Mouse (Mus musculus) lung, embryonic 16.5 days (tissue): ENCODE measurements around the gene Grcc10. TPM values are rescaled to one million over a fixed set of nuclear protein-coding genes. Genes with fewer than 3 reads are reported as not detected.
A peak's percentile ranks its signal among the peaks of the same experiment; 100 is the strongest.

Experiments
- ATAC-seq: fragments of 200-750 bp; cut with Nextera tagmentation; 2 replicates; pipeline ENCODE4 v1.8.0; 2017; ENCODE audit warnings: low read depth, mild to moderate bottlenecking, moderate library complexity
- H3K27ac ChIP-seq: fragments of 300-500 bp; sonication (generic); 2 replicates; pipeline ENCODE4 v1.5.1; 2014; ENCODE audit warnings: mild to moderate bottlenecking, control low read depth, low read length
- H3K27me3 ChIP-seq: fragments of 300-500 bp; sonication (generic); 2 replicates; pipeline ENCODE4 v1.6.1; 2014; ENCODE audit warnings: low read depth, low read length, mixed read lengths; ENCODE audit not compliant: control insufficient read depth, insufficient read depth
- H3K36me3 ChIP-seq: fragments of 300-500 bp; sonication (generic); 2 replicates; pipeline ENCODE4 v1.6.1; 2014; ENCODE audit warnings: low read length; ENCODE audit not compliant: control insufficient read depth, insufficient read depth
- H3K4me1 ChIP-seq: fragments of 300-500 bp; sonication (generic); replicated peaks from 2 replicates; pipeline ENCODE4 v1.6.1; 2014; ENCODE audit warnings: low read length, mixed read lengths; ENCODE audit not compliant: control insufficient read depth, insufficient read depth
- H3K4me2 ChIP-seq: fragments of 300-500 bp; sonication (generic); 2 replicates; pipeline ENCODE4 v1.6.1; 2014; ENCODE audit warnings: low read depth, low read length, control low read depth
- H3K4me3 ChIP-seq: fragments of 300-500 bp; sonication (generic); 2 replicates; pipeline ENCODE4 v1.5.1; 2014; ENCODE audit warnings: mild to moderate bottlenecking, low read length, control low read depth
- H3K9ac ChIP-seq: fragments of 300-500 bp; sonication (generic); 2 replicates; pipeline ENCODE4 v1.6.1; 2014; ENCODE audit warnings: low read length, control low read depth
- H3K9me3 ChIP-seq: fragments of 300-500 bp; sonication (generic); 2 replicates; pipeline ENCODE4 v1.6.1; 2016; ENCODE audit warnings: low read length; ENCODE audit not compliant: control insufficient read depth
- WGBS: fragments of 180-500 bp; shearing (Covaris S2); extraction: QIAGEN DNeasy Blood & Tissue Kit; methylation state at CpG from one replicate; pipeline ENCODE4 v1.1.7; 2014; 5-methylcytosine and 5-hydroxymethylcytosine counted together
- polyA plus RNA-seq: library from polyadenylated mRNA; unstranded; fragments of >200 nt; fragmentation: Nextera tagmentation; extraction: Ambion mirVana; gene quantifications from 2 replicates; pipeline ENCODE4 v1.2.1, GENCODE M21; 2015

The Grcc10 gene
- polyA plus RNA-seq, 1 experiment from 2014 or later, result 430 TPM

DNA sequence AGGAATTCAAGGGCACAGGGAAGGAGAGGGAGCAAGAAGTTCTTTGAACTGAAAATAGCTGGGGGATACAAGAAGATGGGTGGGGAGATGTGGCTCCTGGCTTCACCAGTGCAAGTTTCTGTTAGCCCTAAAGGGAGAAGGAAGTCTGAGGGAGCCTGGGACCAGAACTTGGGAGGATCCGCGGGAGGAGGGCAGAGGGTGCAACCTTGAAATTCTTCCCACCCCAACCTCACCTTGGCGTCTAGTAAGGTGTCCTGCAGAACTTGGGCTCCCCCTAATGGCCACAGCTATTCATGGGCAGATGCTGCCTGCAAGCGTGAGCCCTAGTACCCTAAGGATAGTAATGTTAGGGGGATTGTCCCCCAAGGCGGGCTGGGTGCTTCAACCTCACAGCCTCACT, 18.1 kb upstream of the Grcc10 start:
- Histone ChIP-seq H3K4me3 (no peak overlapping the region; the same call in 1 of the 2 replicates), H3K4me2 (peak overlapping the region; percentile 53), H3K4me1 (peaks cover 33% of the 10 kb centered on the region), H3K27me3 (no peaks in the 10 kb centered on the region), H3K9ac (peak overlapping the region; percentile 92), H3K9me3 (no peaks in the 10 kb centered on the region), H3K36me3 (no peaks in the 10 kb centered on the region), H3K27ac (peak overlapping the region; percentile 97)
- no peak for ATAC-seq
- WGBS, result 3% methylated on average over 5 of the region's 5 CpGs

DNA sequence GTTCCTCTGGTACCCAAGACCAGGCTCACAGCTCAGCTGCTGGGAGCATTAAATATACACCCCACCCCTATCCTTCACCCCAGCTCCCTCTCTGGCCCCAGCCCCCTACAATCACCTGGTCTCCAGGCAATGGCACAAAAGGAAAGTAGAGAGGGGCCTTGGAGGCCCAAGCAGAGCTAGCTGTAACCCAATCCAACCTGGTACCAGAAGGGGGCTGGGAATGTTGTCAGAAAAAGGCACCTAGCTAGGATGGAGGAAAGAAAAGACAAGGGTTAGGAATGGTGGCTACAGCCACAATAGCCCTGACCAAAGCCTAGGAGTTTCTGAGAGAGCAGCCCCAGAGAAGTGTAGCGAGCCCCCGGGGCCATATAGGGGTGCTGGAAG, 17.7 kb upstream of the Grcc10 start:
- ATAC-seq, result no peak
- Histone ChIP-seq H3K36me3 (no peaks in the 10 kb centered on the region), H3K9me3 (no peaks in the 10 kb centered on the region), H3K27me3 (no peaks in the 10 kb centered on the region), H3K27ac (peak overlapping the region; percentile 97), H3K4me1 (peaks cover 37% of the 10 kb centered on the region), H3K9ac (peak overlapping the region; percentile 92), H3K4me3 (no peak overlapping the region; the same call in 1 of the 2 replicates), H3K4me2 (peak overlapping the region; percentile 53)
- WGBS, result 46% methylated on average over 2 of the region's 2 CpGs

DNA sequence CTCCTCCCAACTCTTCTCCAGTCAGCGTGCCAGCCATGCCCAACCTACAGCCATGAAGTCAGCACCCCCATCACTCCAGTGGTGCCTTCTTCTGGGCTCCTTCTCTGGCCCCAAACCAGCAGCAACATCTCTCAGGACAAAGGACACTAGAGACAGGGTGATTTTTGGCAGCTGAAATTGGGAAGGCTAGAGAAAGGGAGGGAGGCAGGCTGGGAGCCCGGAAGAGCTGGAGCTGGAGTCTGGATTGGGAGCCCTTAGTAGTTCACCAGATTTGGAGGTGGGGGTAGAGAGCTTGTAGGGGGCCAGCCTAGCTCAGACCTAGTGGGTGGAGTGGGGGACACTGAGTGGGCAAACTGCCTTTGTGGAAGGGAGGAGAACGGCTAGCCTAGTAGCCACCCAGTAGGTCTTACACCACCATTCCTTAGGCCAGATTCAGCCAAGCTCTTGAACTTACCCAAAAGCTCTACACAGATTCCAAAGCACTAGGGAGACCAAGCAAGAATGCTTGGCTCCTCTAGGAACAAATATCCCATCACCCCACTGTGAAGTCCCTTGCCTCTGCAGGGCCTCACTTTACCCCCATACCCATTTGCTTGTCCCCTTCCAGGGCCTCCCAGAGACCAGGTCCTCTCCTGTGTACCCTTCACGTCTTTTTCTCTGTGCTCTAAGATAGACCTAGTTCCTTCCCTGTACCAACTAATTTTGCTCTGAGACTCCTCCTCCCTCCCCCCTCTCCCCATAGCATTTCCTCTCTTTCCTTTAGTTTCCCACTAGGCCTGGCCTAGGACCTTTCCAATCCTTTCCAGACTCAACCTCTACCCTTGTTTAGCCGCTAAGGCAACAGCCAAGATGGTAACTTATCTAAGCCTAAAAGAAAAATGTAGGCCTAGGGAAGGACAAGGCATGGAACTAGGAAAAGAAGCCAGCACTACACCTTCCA, 17.0 kb upstream of the Grcc10 start:
- peak; percentile 44 for ATAC-seq
- peaks cover 39% of the 10 kb centered on the region for H3K4me1 ChIP-seq

DNA sequence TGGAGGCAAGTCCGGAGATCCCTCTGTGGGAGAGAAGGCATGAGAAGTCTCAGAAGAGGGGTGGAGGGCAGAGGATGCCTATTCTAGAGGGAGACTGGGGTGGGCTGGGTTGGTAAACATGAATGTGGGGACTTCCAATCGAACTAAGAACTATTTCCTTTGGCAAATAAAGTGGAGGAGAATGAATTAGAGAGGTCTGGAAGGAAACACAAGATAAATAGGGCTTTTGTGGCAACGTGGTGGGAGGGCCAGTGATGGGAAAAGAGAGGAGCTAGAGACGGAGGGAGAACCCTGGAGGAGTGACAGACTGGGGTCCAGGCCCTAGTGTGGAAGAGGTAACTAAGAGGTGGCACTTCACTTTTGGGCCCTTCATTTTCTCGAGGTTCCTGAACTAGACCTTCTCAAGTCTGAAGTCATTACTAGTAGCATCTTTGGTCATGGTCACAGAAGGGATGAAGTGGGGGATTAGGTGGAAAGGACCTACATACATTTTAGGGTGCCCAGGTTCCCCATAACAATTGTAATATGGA, 16.2 kb upstream of the Grcc10 start:
- peaks cover 39% of the 10 kb centered on the region for H3K4me1 ChIP-seq
- 2% methylated on average over 5 of the region's 5 CpGs for WGBS
- H3K27me3 ChIP-seq, result no peaks in the 10 kb centered on the region
- H3K9me3 ChIP-seq, result no peaks in the 10 kb centered on the region
- peak overlapping the region; percentile 92 for H3K9ac ChIP-seq
- peak overlapping the region; percentile 97 for H3K27ac ChIP-seq
- ATAC-seq, result no peak
- H3K36me3 ChIP-seq, result no peaks in the 10 kb centered on the region
- H3K4me2 ChIP-seq, result peak overlapping the region; percentile 53
- peak overlapping the region; percentile 75 for H3K4me3 ChIP-seq

More for the DNA sequence above, 17.0 kb upstream of the Grcc10 start:
- H3K4me3 ChIP-seq, result peak overlapping the region; percentile 75
- H3K9me3 ChIP-seq, result no peaks in the 10 kb centered on the region
- no peaks in the 10 kb centered on the region for H3K36me3 ChIP-seq
- peak overlapping the region; percentile 92 for H3K9ac ChIP-seq
- peak overlapping the region; percentile 97 for H3K27ac ChIP-seq
- no peaks in the 10 kb centered on the region for H3K27me3 ChIP-seq
- peak overlapping the region; percentile 53 for H3K4me2 ChIP-seq
- WGBS, result 36% methylated on average over 5 of the region's 5 CpGs

DNA sequence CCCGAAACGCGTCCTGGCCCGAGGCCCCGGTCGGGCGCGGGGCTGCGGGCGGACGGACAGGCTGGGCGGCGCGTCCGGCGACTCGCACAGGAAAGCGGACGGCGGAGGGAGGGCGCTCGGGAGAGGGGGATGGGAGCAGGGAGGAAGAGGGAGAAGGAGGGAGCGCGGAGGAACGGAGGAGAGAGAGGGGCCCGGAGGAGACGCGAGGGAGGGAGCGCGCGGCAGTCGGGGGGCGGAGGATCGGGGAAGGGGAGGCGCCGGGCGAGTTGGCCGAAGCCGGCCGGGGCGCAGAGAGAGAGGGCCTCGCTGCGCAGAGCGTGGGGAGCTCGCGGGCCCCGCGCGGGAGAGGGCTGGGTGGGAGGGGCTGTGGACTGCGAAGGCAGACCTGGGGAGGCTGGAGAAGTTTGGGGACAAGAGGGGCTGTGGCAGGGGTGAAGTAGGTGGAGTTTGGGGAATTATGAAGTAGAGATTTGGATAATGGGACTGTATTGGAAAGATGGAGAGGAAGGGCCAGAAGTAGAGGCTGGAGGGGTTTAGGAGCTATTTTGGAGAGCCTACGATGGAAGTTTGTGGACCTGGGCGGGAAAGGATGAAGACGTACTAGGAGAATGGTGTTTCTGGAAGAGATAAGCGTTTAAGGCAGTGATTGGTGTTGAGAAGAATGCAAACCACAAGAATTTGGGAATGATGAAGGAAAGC, 15.6 kb upstream of the Grcc10 start:
- Histone ChIP-seq H3K9ac (peak overlapping the region; percentile 92), H3K4me3 (peak overlapping the region; percentile 75), H3K4me2 (peak overlapping the region; percentile 53), H3K27ac (peak overlapping the region; percentile 97), H3K27me3 (no peaks in the 10 kb centered on the region), H3K36me3 (no peaks in the 10 kb centered on the region), H3K4me1 (peaks cover 39% of the 10 kb centered on the region), H3K9me3 (no peaks in the 10 kb centered on the region)
- under 1% methylated on average over 36 of the region's 54 CpGs for WGBS
- ATAC-seq, result peak; percentile 80

DNA sequence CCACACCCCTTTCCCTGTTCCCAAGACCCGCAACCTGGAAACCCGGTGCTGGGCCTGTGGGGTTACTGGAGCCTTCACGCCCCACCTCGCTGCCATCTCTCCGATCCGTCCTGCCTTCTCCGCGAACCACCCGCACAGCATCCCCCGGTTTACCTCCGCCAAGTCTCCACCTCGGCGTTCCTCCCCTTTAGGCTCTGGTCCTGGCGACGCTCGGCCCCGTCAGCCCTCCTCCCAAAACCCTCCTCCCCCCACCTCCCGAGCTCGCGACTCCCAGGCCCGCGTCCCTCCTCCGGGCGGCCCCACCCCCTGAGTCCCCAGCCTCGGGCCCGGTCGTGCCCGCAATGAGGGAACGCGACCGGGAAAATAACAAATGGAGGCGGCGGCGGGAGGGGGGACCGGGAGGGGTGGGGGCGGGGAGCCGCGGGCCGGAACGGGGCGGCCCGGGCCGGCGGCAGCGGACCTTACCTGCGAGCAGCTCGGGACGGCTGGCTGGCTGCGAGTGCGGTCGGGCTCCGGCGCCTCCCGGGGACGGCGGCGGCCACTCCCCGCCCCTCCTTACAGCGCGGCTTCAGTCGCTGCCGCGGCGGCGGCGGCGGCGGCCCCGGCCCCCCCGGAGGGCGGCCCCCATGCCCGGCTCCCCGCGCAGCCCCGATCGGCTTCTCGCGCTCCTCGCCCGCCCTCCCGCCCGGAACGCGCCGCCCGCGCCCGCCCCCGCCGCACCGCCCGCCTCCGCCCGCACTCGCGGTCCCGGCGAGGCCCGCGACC, 14.8 kb upstream of the Grcc10 start, which contains the start of the genes Gm45234 and Atn1:
Gm45234 (minus strand) TSS at position 191 of the 765 bp plus-strand sequence.
Atn1 (minus strand) TSS at position 694 of the 765 bp plus-strand sequence.
- peak within 1 kb of the TSS; percentile 53 for H3K4me2 ChIP-seq
- WGBS, result under 1% methylated on average over 45 of the region's 100 CpGs
- no peaks in the 10 kb centered on the region for H3K9me3 ChIP-seq
- peak; percentile 68 for ATAC-seq
- peaks cover 39% of the 10 kb centered on the region for H3K4me1 ChIP-seq
- peak within 1 kb of the TSS; percentile 75 for H3K4me3 ChIP-seq
- peak within 1 kb of the TSS; percentile 92 for H3K9ac ChIP-seq
- peak within 1 kb of the TSS; percentile 97 for H3K27ac ChIP-seq
- H3K27me3 ChIP-seq, result no peaks in the 10 kb centered on the region
- H3K36me3 ChIP-seq, result no peaks in the 10 kb centered on the region

DNA sequence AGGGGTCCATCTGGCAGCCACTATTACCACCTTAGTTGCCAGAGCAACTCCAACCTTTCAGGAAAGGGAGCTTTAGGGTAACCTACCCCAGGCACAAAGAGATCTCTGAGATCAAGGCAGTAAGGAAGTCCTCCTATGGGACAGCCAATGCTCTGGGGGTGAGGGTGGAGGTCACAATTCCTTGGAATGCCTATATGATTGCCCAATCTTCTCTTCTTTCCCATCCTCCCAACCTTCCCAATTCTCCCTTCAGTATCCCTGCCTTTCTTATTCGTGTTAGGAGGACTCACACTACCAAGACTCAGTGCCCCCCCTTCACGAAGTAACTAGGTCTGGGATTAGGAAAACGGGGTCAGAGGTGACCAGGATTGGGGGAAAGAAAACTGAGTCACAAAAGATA, 14.1 kb upstream of the Grcc10 start:
- WGBS, result 2% methylated on average over 3 of the region's 3 CpGs
- H3K4me1 ChIP-seq, result peaks cover 39% of the 10 kb centered on the region

DNA sequence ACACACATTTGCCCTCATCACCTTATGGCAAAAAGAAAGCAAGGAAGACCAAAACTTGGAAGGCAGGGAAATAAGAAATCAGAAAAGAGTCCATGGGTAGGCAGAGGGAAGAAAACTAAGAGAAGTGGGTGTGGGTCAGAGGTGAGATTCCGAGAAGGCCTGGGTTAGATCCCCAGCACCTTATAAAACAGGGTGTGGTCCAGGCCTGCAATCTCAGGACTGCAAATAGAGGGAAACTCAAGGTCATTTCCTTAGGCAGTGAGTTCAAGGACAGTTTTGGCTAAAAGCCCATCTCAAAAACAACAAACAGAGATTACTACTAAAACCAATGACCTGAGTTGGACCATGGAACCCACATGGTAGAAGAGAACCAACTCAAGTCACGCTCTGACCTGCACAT, 12.7 kb upstream of the Grcc10 start:
- Histone ChIP-seq H3K9me3 (no peaks in the 10 kb centered on the region), H3K27me3 (no peaks in the 10 kb centered on the region), H3K4me2 (no peak overlapping the region), H3K4me1 (peaks cover 35% of the 10 kb centered on the region), H3K4me3 (no peak overlapping the region), H3K27ac (no peak overlapping the region), H3K9ac (no peak overlapping the region), H3K36me3 (peaks cover 4% of the 10 kb centered on the region; the same call in 1 of the 2 replicates)
- 66% methylated on average over 2 of the region's 2 CpGs for WGBS
- no peak for ATAC-seq

More for the DNA sequence above, 14.1 kb upstream of the Grcc10 start:
- Histone ChIP-seq H3K9ac (peak overlapping the region; percentile 92), H3K27ac (no peak overlapping the region; the same call in 1 of the 2 replicates), H3K36me3 (no peaks in the 10 kb centered on the region), H3K4me2 (peak overlapping the region; percentile 53), H3K4me3 (peak overlapping the region; percentile 75), H3K27me3 (no peaks in the 10 kb centered on the region), H3K9me3 (no peaks in the 10 kb centered on the region)
- no peak for ATAC-seq
